Mouse (Mus musculus): ENCODE measurements around the gene Spsb3.
A peak's percentile ranks its signal among the peaks of the same experiment; 100 is the strongest.

Gene Spsb3

GRCm38 (mm10) chr17:24874405-24874745 is 12.1 kb upstream of the Spsb3 start:
- no peak for DNase-seq (ENCODE audit: low read depth)

- no peak for DNase-seq (ENCODE audit: low read depth)
Observed at GRCm38 (mm10) chr17:24874989-24875388, 11.5 kb upstream of the Spsb3 start.

- no peak for DNase-seq (ENCODE audit: low read depth)
Observed at GRCm38 (mm10) chr17:24877336-24878116, 8.9 kb upstream of the Spsb3 start.

DNA sequence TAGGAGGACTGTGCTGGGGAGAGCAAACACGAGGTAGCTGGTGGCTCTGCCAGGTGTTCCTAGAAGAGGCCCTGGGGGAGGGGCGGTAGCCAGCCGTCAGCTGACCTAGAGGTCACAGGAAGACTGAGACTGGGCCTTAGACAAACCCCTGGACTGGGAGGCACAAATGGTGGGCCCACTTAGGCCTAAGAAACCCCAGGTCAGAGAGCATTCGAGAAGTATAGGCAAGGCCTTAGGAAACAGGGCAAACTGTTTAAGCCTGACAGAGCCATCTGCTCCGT is 8.4 kb upstream of the Spsb3 start:
- no peak for DNase-seq (ENCODE audit: low read depth)

DNA sequence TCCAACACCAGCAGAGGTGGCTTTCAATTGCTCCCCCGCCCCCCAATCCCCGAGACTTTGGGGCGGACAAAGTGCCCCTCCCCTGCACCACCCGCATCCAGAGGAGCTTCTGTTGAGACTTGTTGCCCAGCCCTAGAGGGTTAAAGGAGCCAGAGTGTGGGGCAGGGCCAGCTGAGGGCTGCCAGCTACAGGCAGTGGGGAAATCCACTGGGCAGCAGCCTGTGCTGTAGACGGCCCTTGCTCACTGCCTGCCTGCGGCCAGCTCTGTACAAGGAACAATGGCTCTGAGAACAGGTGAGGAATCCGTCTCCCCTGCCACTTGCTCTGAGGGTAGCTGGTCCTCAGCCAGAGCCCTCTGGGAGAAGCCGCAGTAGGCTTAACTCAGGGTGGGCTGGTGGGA is 7.9 kb upstream of the Spsb3 start:
- no peak for DNase-seq (ENCODE audit: low read depth)

DNA sequence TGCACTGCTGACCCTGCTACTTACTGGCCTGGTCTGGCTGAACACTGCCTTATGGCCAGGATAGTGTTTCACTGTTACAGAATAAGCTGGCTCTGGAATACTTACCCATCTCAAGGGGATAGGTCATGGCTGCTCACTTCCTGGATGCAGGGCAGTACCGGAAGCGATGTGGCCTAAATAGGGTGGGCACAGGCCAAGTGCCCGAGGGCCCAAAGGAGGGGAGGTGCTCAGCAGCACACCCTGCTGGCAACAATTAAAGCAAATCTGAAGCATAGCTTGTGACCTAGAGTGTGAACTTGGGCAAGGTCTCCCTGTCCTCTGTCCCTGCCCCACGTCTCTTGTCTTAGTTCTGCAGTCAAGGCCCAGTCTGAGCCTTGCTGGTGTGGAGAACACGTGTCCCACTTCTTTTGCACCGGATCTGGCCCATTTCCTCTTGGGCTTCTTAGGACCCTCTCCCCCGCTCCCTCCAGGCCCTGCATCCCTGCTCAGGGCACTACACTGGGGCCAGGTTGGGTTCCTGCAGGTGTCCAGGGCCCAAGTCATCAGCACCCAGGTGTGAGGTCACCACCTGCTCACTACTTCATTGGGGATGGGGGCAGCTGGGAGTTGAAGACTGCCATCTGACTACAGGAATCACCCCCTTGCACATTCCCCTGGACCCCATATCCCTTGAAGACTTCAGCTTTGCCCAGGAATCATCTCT is 4.6 kb upstream of the Spsb3 start:
- DNase-seq (ENCODE audit: low read depth): peak; percentile 82

DNA sequence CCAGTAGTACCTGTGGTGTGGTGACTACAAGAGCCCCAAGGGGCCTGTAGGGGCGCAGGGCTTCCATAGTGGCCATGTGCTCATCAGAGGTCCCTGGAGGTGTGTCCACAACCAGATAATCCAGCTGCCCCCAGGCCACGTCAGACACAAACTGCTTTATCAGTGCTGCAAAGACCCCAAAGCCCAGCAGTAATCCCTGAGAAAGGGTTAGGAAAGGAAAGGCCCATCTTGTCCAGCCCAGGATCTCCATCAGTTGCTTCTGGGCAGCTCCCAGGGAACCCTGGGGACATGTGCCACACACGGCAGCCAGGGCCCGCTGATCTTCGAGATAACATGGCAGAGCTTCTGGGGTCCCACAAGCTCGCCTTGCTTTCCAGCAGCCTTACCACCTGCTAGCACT is 2.1 kb upstream of the Spsb3 start:
- DNase-seq (ENCODE audit: low read depth): no peak

GRCm38 (mm10) chr17:24885356-24886133 is 898 bp upstream of the Spsb3 start:
- DNase-seq (ENCODE audit: low read depth): no peak

DNA sequence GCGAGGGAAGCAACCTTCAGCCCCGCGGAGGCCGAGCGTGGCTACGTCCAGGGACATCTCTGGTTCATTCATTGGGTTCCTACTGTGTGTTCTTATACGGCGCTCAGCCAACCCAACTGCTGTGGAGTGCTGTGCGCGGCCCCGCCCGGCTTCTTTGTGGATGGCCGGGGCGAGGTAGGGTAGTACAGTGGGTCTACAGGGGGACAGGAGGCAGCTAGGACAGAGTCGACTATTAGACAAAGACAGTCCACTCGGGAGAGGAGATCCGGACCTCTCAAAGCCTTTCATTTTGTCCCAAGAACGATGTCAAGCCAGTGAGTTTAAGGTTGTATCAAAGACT is 459 bp downstream of the Spsb3 start:
- DNase-seq (ENCODE audit: low read depth): no peak

DNA sequence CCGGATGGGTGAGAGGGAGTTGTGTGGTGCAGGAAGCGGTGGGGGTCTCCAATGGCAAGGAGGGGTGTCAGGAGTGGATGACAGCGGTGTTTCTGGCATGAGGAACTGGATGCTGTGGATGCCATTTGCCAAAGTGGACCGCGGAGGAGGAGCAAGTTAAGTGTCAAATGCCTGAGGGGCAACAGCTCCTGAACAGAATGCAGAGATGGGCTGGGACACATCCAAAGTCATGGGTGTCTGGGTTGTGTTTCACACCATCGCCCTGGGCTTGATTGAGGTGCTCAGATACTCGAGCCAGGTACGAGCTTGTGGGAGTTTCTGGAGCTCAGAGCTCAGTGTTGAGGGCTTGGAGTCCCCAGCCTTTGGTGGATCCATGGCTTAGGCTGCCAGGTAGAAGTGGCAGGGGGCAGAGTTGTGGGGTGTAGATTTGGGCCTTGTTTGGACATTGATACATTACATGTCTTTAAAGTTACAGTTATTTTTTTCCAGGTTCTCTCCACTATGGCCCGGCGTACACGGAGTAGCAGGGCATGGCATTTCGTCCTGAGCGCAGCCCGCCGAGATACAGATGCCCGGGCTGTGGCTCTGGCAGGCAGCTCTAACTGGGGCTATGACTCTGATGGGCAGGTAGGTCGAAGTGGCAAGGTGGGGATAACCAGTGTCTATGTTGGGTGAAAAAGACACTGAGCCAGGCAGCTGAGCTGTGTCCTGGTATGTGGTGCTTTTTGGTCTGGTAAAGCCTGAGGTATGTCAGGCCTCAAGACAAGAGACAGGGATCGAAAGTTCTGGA is 1.0 kb downstream of the Spsb3 start:
- DNase-seq (ENCODE audit: low read depth): peak; percentile 31

DNA sequence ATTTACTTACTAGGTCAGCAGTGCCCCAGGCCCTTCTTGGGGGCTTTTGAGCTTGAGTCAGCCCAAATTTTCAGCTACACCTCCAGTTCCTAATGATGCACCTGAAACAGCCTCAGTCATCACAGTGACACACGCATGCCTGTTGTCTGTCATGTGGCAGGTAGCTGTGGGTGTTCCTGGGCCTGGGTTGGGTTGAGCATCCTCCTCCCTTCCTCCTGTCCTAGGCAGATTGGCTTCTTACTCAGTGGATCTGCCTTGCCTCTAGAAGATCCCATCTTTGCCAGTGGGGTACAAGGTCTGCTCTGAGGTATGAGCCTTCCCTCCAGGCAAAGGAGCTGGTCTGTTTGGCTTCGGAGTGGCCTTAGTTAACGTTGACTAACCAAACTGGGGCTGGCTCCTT is 2.4 kb downstream of the Spsb3 start:
- DNase-seq (ENCODE audit: low read depth): no peak

DNA sequence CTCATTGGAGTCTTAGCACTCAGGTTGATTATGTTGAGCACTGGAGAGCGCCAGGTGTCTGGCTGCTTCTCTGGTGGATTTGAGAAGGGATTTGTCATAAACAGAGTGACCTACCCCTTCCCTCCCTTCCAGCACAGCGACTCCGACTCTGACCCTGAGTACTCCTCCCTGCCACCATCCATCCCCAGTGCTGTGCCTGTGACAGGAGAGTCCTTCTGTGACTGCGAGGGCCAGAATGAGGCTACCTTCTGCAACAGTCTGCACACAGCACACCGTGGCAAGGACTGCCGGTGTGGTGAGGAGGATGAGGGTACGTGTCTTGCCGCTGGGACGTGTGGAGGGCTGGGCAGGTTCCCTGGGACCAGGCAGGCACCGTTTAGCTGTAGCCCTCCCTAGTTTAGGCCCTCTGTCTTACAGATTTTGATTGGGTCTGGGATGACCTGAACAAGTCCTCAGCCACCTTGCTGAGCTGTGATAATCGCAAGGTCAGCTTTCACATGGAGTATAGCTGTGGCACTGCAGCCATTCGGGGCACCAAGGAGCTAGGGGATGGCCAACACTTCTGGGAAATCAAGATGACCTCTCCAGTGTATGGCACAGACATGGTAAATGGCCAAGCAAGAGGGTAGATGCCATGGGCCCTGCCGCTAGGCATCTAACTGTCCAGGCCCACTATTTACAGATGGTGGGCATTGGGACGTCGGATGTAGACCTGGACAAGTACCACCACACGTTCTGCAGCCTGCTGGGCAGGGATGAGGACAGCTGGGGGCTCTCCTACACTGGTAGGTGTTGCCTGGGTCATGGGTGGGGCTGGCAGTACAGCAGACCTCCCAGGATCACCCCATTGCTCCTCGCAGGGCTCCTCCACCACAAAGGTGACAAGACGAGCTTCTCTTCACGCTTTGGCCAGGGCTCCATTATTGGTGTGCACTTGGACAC is 4.0 kb downstream of the Spsb3 start:
- DNase-seq (ENCODE audit: low read depth): no peak

- no peak for DNase-seq (ENCODE audit: low read depth)
Observed at GRCm38 (mm10) chr17:24891321-24891720, 4.9 kb downstream of the Spsb3 start.

DNA sequence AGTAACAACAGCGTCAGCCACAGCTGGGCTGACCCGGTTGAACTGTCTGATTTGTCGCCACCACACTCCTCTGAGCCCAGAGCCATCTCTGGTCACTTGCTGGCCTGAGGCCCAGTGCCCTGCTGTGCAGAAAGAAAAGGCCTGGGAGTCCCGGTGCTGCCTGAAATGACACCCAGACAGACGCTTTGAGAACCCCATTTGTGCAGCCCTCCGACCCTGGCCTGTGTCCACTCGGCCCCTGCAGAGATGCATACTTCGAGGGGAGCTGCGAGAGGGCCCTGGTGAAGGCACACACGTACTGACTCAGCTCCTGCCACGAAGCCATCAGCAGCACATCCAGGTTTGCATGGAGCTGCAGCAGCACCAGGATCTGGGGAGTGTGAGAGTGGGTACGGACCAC is 6.3 kb downstream of the Spsb3 start:
- DNase-seq (ENCODE audit: low read depth): no peak

DNA sequence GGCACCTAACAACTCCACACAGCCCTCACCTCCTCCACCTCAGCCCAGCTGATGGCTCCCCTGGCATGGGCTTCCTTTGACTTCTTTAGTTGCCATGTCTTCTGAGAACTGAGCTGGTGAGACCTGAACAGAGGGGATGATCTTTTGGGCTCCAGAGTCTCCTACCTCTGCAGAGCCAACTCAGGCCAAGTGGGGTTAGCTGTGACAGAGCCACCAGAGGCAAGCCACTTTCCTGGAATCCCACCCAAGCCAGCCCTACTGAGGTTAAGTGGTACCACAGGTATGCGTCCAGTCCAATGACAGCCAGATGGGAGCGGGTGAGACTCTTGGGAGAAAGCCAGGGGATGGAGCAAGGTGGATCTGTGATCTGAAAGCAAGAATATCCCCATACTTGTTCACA is 6.8 kb downstream of the Spsb3 start:
- DNase-seq (ENCODE audit: low read depth): no peak

GRCm38 (mm10) chr17:24894061-24894994 is 7.9 kb downstream of the Spsb3 start:
- DNase-seq (ENCODE audit: low read depth): peak; percentile 22

GRCm38 (mm10) chr17:24894995-24895547 is 8.6 kb downstream of the Spsb3 start, which contains the start of the genes Eme2 and Mrps34:
Gene Eme2, minus strand, starts transcription at chr17:24895087.
Gene Mrps34, plus strand, starts transcription at chr17:24895116.
- DNase-seq (ENCODE audit: low read depth): peak; percentile 92

DNA sequence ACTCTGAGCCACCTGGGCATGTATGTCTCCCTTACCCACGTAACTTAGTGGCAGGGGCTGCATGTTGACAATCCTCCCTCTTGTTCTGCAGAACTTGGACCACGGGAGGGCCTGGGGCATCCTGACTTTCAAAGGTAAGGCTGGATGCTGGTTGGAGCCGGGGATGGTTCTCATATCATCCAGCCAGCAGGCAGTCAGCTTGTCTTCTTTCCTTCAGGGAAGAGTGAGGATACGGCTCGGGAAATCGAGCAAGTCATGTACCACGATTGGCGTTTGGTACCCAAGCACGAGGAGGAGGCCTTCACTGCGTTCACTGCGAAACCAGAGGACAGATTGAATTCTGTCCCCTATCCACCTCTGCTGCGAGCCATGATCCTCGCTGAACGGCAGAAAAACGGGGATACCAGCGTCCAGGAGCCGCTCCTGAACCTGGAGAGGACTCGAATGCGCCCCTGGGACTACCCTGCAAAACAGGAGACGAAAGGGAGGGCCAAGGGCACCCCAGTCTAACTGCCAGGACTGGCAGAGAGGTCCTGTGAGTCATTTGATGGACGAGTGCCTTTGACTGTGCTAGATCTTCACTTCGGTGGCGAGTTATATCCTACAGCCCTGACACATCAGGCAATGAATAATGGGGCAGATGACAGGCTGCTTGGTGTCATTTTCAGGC is 9.3 kb downstream of the Spsb3 start:
- DNase-seq (ENCODE audit: low read depth): peak; percentile 61
